Mouse (Mus musculus) C2C12 (cell line): ENCODE results near the gene Zfp184. TPM values are rescaled to one million over a fixed set of nuclear protein-coding genes. Genes with fewer than 3 reads are reported as not detected.

Source experiments
- H3K27me3 ChIP-seq: one replicate; pipeline ENCODE4 v1.6.1; 2011; ENCODE audit not compliant: control insufficient read depth, insufficient read depth, insufficient read length
- H3K36me3 ChIP-seq: one replicate; pipeline ENCODE4 v1.6.1; 2011; ENCODE audit not compliant: control insufficient read depth, insufficient read depth
- H3K4me3 ChIP-seq: one replicate; pipeline ENCODE4 v1.5.1; 2011; ENCODE audit warnings: mild to moderate bottlenecking, control low read depth; ENCODE audit not compliant: poor library complexity, insufficient read depth, severe bottlenecking
- H3K79me2 ChIP-seq: one replicate; pipeline ENCODE4 v1.6.1; 2011; ENCODE audit not compliant: control insufficient read depth, insufficient read depth
- H3K79me3 ChIP-seq: one replicate; pipeline ENCODE4 v1.6.1; 2011; ENCODE audit warnings: low read depth, control low read depth
- H3ac ChIP-seq: one replicate; pipeline ENCODE3; 2011; ENCODE audit warnings: low read depth; ENCODE audit not compliant: control insufficient read depth, insufficient read length
- CEBPB ChIP-seq: IDR thresholded peaks from one replicate; pipeline ENCODE4 v1.6.1; 2011; ENCODE audit warnings: low read depth, mild to moderate bottlenecking, control low read depth, moderate library complexity
- CTCF ChIP-seq: IDR thresholded peaks from one replicate; pipeline ENCODE4 v1.5.1; 2011; ENCODE audit not compliant: control insufficient read depth, insufficient read depth, insufficient read length
- FOSL1 ChIP-seq: IDR thresholded peaks from one replicate; pipeline ENCODE4 v1.8.0; 2011; ENCODE audit warnings: mild to moderate bottlenecking, low read length; ENCODE audit not compliant: poor library complexity, insufficient read depth, severe bottlenecking
- MAX ChIP-seq: IDR thresholded peaks from one replicate; pipeline ENCODE4 v1.6.1; 2011; ENCODE audit warnings: mild to moderate bottlenecking, control low read depth
- MYOD1 ChIP-seq: IDR thresholded peaks from one replicate; pipeline ENCODE4 v1.6.1; 2011; ENCODE audit warnings: low read depth; ENCODE audit not compliant: control insufficient read depth, insufficient read length
- MYOG ChIP-seq: IDR thresholded peaks from one replicate; pipeline ENCODE4 v1.6.1; 2011; ENCODE audit not compliant: control insufficient read depth, insufficient read length; ENCODE audit errors: extremely low read depth
- USF1 ChIP-seq: IDR thresholded peaks from one replicate; pipeline ENCODE4 v1.6.1; 2011; ENCODE audit warnings: low read depth, mild to moderate bottlenecking, control low read depth, moderate library complexity
- polyA plus RNA-seq: library from polyadenylated mRNA; unstranded; fragments of >200 nt; fragmentation: generic; extraction: Trizol; gene quantifications from one replicate; pipeline ENCODE4 v1.2.1, GENCODE M21; 2012; ENCODE audit warnings: missing spikeins

Zfp184 gene
- polyA plus RNA-seq, 1 experiment, result 1.4 TPM

GRCm38 (mm10) chr13:21914599-21914998 is 30.3 kb upstream of the Zfp184 start:
- H3K4me3 ChIP-seq, result peak overlapping the region; percentile 37
- H3K79me3 ChIP-seq, result no peaks in the 10 kb centered on the region
- H3K27me3 ChIP-seq, result no peaks in the 10 kb centered on the region
- TF ChIP-seq CEBPB (peak; percentile 5), MYOD1 (no peak)
- no peaks in the 10 kb centered on the region for H3K79me2 ChIP-seq
- H3K36me3 ChIP-seq, result no peaks in the 10 kb centered on the region
- H3ac ChIP-seq, result no peak overlapping the region

- no peaks in the 10 kb centered on the region for H3K27me3 ChIP-seq
- H3K4me3 ChIP-seq, result no peak overlapping the region
- TF ChIP-seq USF1 (no peak), CTCF (no peak), FOSL1 (no peak), MYOG (no peak), CEBPB (no peak), MYOD1 (no peak)
- H3K79me2 ChIP-seq, result no peaks in the 10 kb centered on the region
- H3K79me3 ChIP-seq, result no peaks in the 10 kb centered on the region
- no peaks in the 10 kb centered on the region for H3K36me3 ChIP-seq
- H3ac ChIP-seq, result no peak overlapping the region
Measured at GRCm38 (mm10) chr13:21915487-21915886, 29.4 kb upstream of the Zfp184 start.

GRCm38 (mm10) chr13:21916056-21916455 is 28.8 kb upstream of the Zfp184 start:
- Histone ChIP-seq H3K27me3 (no peaks in the 10 kb centered on the region), H3K36me3 (no peaks in the 10 kb centered on the region), H3K79me3 (no peaks in the 10 kb centered on the region), H3K79me2 (no peaks in the 10 kb centered on the region), H3ac (no peak overlapping the region), H3K4me3 (no peak overlapping the region)
- TF ChIP-seq FOSL1 (no peak), MYOG (no peak), USF1 (no peak), MYOD1 (no peak), CEBPB (no peak), MAX (no peak), CTCF (no peak)

- no peaks in the 10 kb centered on the region for H3K79me3 ChIP-seq
- H3K79me2 ChIP-seq, result no peaks in the 10 kb centered on the region
- H3K36me3 ChIP-seq, result no peaks in the 10 kb centered on the region
- TF ChIP-seq USF1, result no peak
- TF ChIP-seq FOSL1, result no peak
- TF ChIP-seq MYOG, result no peak
- TF ChIP-seq CEBPB, result no peak
- TF ChIP-seq CTCF, result no peak
- TF ChIP-seq MAX, result no peak
- TF ChIP-seq MYOD1, result no peak
- no peaks in the 10 kb centered on the region for H3K27me3 ChIP-seq
- no peak overlapping the region for H3ac ChIP-seq
- H3K4me3 ChIP-seq, result peak overlapping the region; percentile 26
Measured at GRCm38 (mm10) chr13:21917040-21917439, 27.9 kb upstream of the Zfp184 start.

- Histone ChIP-seq H3K79me3 (no peaks in the 10 kb centered on the region), H3ac (no peak overlapping the region), H3K36me3 (no peaks in the 10 kb centered on the region), H3K79me2 (no peaks in the 10 kb centered on the region), H3K27me3 (no peaks in the 10 kb centered on the region), H3K4me3 (peak overlapping the region; percentile 26)
- TF ChIP-seq CTCF, result no peak
- no peak for TF ChIP-seq MYOD1
- TF ChIP-seq MAX, result no peak
- no peak for TF ChIP-seq FOSL1
- no peak for TF ChIP-seq USF1
- no peak for TF ChIP-seq CEBPB
- no peak for TF ChIP-seq MYOG
Measured at GRCm38 (mm10) chr13:21917480-21917879, 27.4 kb upstream of the Zfp184 start.

GRCm38 (mm10) chr13:21917992-21918391 is 26.9 kb upstream of the Zfp184 start:
- Histone ChIP-seq H3K36me3 (no peaks in the 10 kb centered on the region), H3K27me3 (no peaks in the 10 kb centered on the region), H3ac (peak overlapping the region; percentile 52), H3K79me2 (no peaks in the 10 kb centered on the region), H3K79me3 (no peaks in the 10 kb centered on the region), H3K4me3 (peak overlapping the region; percentile 26)
- no peak for TF ChIP-seq USF1
